Mouse (Mus musculus): ENCODE data around the gene Osbpl9. TPM values are rescaled to one million over a fixed set of nuclear protein-coding genes. Genes with fewer than 3 reads are reported as not detected.

The Osbpl9 gene
- polyA plus RNA-seq, 1 experiment from 2014 or later = 66.7 TPM

- H3K27ac ChIP-seq = no peak overlapping the region
- H3K27me3 ChIP-seq (ENCODE audit: insufficient read depth, poor library complexity, severe bottlenecking) = no peaks in the 10 kb centered on the region
- 0 out of 2 replicates have a peak, but pooled peaks cover under 1% of the 10 kb centered on the region for H3K36me3 ChIP-seq
- no peak for DNase-seq (ENCODE audit: low spot score)
- H3K4me1 ChIP-seq (replicated peaks) = no peaks in the 10 kb centered on the region
- no peak overlapping the region for H3K4me3 ChIP-seq
- H3K9me3 ChIP-seq = no peaks in the 10 kb centered on the region
Measured at GRCm38 (mm10) chr4:109106594-109106993, 95.5 kb downstream of the Osbpl9 start.

GRCm38 (mm10) chr4:109106034-109106433, 96.0 kb downstream of the Osbpl9 start:
- Histone ChIP-seq H3K27ac (no peak overlapping the region), H3K9me3 (no peaks in the 10 kb centered on the region), H3K4me3 (no peak overlapping the region), H3K4me1 (replicated peaks) (no peaks in the 10 kb centered on the region), H3K27me3 (ENCODE audit: insufficient read depth, poor library complexity, severe bottlenecking) (no peaks in the 10 kb centered on the region), H3K36me3 (peaks cover 6% of the 10 kb centered on the region; the same call in 1 of the 2 replicates)
- no peak for DNase-seq (ENCODE audit: low spot score)
- WGBS = 84% methylated on average over 3 of the region's 3 CpGs

DNA sequence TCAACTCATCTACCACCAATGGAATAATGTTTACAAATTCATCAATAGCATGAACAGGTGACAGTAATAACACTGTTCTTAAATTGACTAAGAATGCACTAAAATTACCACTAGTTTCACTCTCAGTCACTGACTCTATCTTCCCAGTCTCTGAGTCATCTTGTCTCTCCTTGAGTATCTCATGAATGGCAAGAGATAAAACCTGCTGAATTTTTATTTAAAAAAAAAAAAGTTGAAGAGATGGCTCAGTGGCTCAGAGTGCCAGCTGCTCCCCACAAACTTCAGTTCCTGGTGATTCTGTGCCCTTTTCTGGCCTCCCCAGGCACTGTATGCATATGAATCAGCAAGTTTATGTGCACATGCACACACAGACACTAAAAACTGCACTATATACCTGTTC, 96.8 kb downstream of the Osbpl9 start:
- DNase-seq (ENCODE audit: low spot score) = no peak
- Histone ChIP-seq H3K9me3 (no peaks in the 10 kb centered on the region), H3K36me3 (peaks cover 10% of the 10 kb centered on the region; the same call in 1 of the 2 replicates), H3K4me3 (no peak overlapping the region), H3K4me1 (replicated peaks) (no peaks in the 10 kb centered on the region), H3K27ac (no peak overlapping the region), H3K27me3 (ENCODE audit: insufficient read depth, poor library complexity, severe bottlenecking) (no peaks in the 10 kb centered on the region)

DNA sequence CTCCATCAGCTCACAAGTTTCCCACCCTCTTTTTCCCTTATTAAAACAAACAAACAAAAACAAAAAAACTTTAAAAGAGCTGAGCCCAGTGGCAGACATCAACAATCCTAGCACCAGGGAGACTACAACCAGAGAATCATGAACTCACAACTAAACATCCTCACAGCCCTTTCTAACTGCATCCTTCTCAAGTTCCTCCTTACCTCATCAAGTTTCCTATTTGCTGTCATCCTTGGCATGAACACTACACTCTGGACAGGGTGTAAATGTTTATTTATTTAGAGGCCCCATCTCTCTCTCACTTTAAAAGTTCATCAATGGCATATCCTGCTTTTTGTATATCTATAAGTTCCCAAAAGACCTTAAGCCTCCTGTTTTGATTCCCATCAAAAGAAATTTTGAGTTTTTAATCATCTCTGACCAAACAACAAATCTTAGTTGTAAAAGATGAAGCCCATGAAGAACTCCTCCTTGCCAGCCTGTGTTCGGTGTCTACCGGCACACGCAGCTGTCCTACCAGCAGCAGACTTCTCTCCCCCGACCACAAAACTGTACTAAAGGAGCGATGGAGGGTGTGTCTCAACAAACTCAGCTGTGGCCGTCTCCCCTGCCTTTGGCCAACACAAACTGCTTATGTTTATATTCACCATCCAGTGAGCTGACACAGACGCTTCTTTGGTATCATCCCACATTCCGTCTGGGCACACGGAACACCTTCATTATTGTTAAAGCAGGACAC, 98.8 kb downstream of the Osbpl9 start:
- DNase-seq (ENCODE audit: low spot score) = no peak
- no peak overlapping the region for H3K27ac ChIP-seq
- H3K9me3 ChIP-seq = no peaks in the 10 kb centered on the region
- no peaks in the 10 kb centered on the region for H3K4me1 ChIP-seq (replicated peaks)
- H3K4me3 ChIP-seq = no peak overlapping the region
- no peaks in the 10 kb centered on the region for H3K27me3 ChIP-seq (ENCODE audit: insufficient read depth, poor library complexity, severe bottlenecking)
- 78% methylated on average over 9 of the region's 9 CpGs for WGBS
- peaks cover 10% of the 10 kb centered on the region; the same call in 1 of the 2 replicates for H3K36me3 ChIP-seq

DNA sequence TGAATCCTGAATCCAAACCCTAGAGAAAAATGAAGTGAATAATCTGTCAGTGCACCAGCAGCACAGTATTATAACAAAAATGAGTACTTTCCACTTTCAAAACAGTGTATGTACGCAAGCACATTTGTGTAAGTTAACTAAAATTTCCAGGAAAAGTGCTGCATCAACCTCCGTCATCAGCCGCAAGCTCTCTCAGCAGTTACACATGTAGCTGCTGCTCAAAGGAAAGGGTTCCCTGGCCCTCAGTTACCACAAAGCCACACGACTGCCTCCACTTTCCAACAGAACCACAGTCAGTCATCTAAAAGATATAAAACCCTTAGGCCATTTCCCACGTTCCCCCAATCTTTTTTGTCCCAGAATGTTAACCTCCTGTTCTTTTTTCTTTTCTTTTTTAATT, 99.5 kb downstream of the Osbpl9 start:
- WGBS = 86% methylated on average over 5 of the region's 5 CpGs
- H3K36me3 ChIP-seq = peaks cover 10% of the 10 kb centered on the region; the same call in 1 of the 2 replicates
- H3K27ac ChIP-seq = no peak overlapping the region
- DNase-seq (ENCODE audit: low spot score) = no peak
- no peaks in the 10 kb centered on the region for H3K4me1 ChIP-seq (replicated peaks)
- H3K4me3 ChIP-seq = no peak overlapping the region
- H3K9me3 ChIP-seq = no peaks in the 10 kb centered on the region
- no peaks in the 10 kb centered on the region for H3K27me3 ChIP-seq (ENCODE audit: insufficient read depth, poor library complexity, severe bottlenecking)

DNA sequence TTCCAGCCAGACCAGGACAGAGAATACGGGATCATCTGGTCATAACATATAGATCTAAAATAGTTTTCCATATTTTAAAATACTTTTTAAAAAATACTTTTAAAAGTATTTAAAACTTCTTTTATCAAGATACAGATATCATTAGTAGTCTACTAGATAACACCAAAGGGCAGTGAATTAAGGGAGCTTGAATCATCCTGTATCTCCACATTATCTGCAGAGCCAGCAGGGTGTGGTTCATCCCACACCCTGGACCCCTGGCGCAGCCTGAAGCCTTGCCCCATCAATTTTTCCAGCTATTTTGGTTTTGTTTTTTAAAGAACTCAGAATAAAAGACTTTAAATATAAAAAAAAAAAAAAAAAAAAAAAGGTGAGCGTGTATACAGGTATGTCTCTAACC, 103.2 kb downstream of the Osbpl9 start:
- no peak overlapping the region for H3K27ac ChIP-seq
- no peak for DNase-seq (ENCODE audit: low spot score)
- WGBS = 91% methylated on average over 3 of the region's 3 CpGs

DNA sequence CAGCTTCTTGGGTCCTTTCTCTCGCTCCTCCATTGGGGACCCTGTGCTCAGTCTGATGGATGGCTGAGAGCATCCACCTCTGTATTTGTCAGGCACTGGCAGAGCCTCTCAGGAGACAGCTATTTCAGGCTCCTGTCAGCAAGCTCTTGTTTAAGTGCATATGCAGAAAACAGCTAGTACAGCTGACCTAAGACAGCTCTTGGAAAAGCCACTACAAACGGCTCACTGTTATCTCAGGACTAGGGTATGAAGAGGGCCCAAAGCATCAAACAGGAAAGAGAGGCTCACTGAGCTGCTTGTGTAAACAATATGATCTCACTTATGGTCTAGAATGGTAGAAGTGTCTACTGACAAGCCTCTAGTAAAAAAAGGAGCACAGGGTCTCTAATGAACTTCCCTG, 107.8 kb downstream of the Osbpl9 start:
- Histone ChIP-seq H3K27ac (no peak overlapping the region), H3K27me3 (ENCODE audit: insufficient read depth, poor library complexity, severe bottlenecking) (no peaks in the 10 kb centered on the region), H3K4me3 (no peak overlapping the region), H3K36me3 (peaks cover 7% of the 10 kb centered on the region; the same call in 1 of the 2 replicates), H3K9me3 (no peaks in the 10 kb centered on the region), H3K4me1 (replicated peaks) (no peaks in the 10 kb centered on the region)
- 65% methylated on average over 2 of the region's 2 CpGs for WGBS
- DNase-seq (ENCODE audit: low spot score) = no peak

More for the DNA sequence above, 103.2 kb downstream of the Osbpl9 start:
- Histone ChIP-seq H3K9me3 (no peaks in the 10 kb centered on the region), H3K36me3 (peaks cover 10% of the 10 kb centered on the region; the same call in 1 of the 2 replicates), H3K4me3 (no peak overlapping the region), H3K4me1 (replicated peaks) (no peaks in the 10 kb centered on the region), H3K27me3 (ENCODE audit: insufficient read depth, poor library complexity, severe bottlenecking) (no peaks in the 10 kb centered on the region)

- 96% methylated on average over 5 of the region's 5 CpGs for WGBS
Measured at GRCm38 (mm10) chr4:109092344-109092743, 109.7 kb downstream of the Osbpl9 start.

GRCm38 (mm10) chr4:109091241-109091777, 110.8 kb downstream of the Osbpl9 start:
- no peak for DNase-seq (ENCODE audit: low spot score)
- H3K4me1 ChIP-seq (replicated peaks) = no peaks in the 10 kb centered on the region
- H3K27me3 ChIP-seq (ENCODE audit: insufficient read depth, poor library complexity, severe bottlenecking) = no peaks in the 10 kb centered on the region
- H3K4me3 ChIP-seq = no peak overlapping the region
- WGBS = 92% methylated on average over 8 of the region's 8 CpGs
- H3K36me3 ChIP-seq = peaks cover 7% of the 10 kb centered on the region; the same call in 1 of the 2 replicates
- no peak overlapping the region for H3K27ac ChIP-seq
- H3K9me3 ChIP-seq = no peaks in the 10 kb centered on the region

More at GRCm38 (mm10) chr4:109092344-109092743, 109.7 kb downstream of the Osbpl9 start:
- H3K27me3 ChIP-seq (ENCODE audit: insufficient read depth, poor library complexity, severe bottlenecking) = no peaks in the 10 kb centered on the region
- peaks cover 7% of the 10 kb centered on the region; the same call in 1 of the 2 replicates for H3K36me3 ChIP-seq
- no peaks in the 10 kb centered on the region for H3K9me3 ChIP-seq
- H3K27ac ChIP-seq = no peak overlapping the region
- DNase-seq (ENCODE audit: low spot score) = no peak
- H3K4me1 ChIP-seq (replicated peaks) = no peaks in the 10 kb centered on the region
- no peak overlapping the region for H3K4me3 ChIP-seq

DNA sequence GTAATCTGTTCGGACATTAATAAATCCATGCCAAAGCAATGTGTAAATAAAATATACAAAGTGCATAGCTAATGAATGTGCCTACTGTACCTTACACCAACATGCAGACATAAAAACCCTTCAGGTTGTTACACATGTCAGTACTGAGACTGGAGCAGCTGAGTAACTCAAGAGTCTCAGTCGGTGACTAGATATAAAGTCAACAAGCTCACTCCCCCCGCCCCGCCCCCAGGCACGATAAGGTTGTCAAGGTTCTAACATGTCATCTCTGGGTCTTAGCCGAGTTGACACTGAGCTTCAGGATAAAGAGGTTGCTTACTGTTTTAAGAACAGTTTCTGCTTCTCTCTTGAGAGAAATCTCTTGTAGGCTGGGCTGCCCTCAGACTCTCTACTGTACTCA, 112.1 kb downstream of the Osbpl9 start:
- WGBS = 87% methylated on average over 6 of the region's 6 CpGs
- Histone ChIP-seq H3K36me3 (peaks cover 11% of the 10 kb centered on the region; the same call in 1 of the 2 replicates), H3K4me1 (replicated peaks) (no peaks in the 10 kb centered on the region), H3K27ac (no peak overlapping the region), H3K4me3 (no peak overlapping the region), H3K27me3 (ENCODE audit: insufficient read depth, poor library complexity, severe bottlenecking) (no peaks in the 10 kb centered on the region), H3K9me3 (no peaks in the 10 kb centered on the region)
- DNase-seq (ENCODE audit: low spot score) = no peak

- WGBS = 91% methylated on average over 5 of the region's 5 CpGs
- H3K27ac ChIP-seq = no peak overlapping the region
Measured at GRCm38 (mm10) chr4:109089171-109089570, 112.9 kb downstream of the Osbpl9 start.

GRCm38 (mm10) chr4:109080118-109080517, 122.0 kb downstream of the Osbpl9 start:
- 74% methylated on average over 5 of the region's 5 CpGs for WGBS
- DNase-seq (ENCODE audit: low spot score) = no peak
- Histone ChIP-seq H3K4me3 (no peak overlapping the region), H3K9me3 (no peaks in the 10 kb centered on the region), H3K36me3 (peaks cover 57% of the 10 kb centered on the region), H3K27ac (no peak overlapping the region), H3K4me1 (replicated peaks) (no peaks in the 10 kb centered on the region), H3K27me3 (ENCODE audit: insufficient read depth, poor library complexity, severe bottlenecking) (no peaks in the 10 kb centered on the region)

More at GRCm38 (mm10) chr4:109089171-109089570, 112.9 kb downstream of the Osbpl9 start:
- H3K4me1 ChIP-seq (replicated peaks) = no peaks in the 10 kb centered on the region
- no peaks in the 10 kb centered on the region for H3K9me3 ChIP-seq
- peaks cover 11% of the 10 kb centered on the region; the same call in 1 of the 2 replicates for H3K36me3 ChIP-seq
- no peak for DNase-seq (ENCODE audit: low spot score)
- H3K4me3 ChIP-seq = no peak overlapping the region
- no peaks in the 10 kb centered on the region for H3K27me3 ChIP-seq (ENCODE audit: insufficient read depth, poor library complexity, severe bottlenecking)

- Histone ChIP-seq H3K4me3 (no peak overlapping the region), H3K4me1 (replicated peaks) (no peaks in the 10 kb centered on the region), H3K27me3 (ENCODE audit: insufficient read depth, poor library complexity, severe bottlenecking) (no peaks in the 10 kb centered on the region), H3K27ac (no peak overlapping the region; the same call in 1 of the 2 replicates), H3K9me3 (no peaks in the 10 kb centered on the region), H3K36me3 (peaks cover 57% of the 10 kb centered on the region)
- whole genome bisulfite sequencing = 85% methylated on average over 3 of the region's 3 CpGs
- DNase-seq (ENCODE audit: low spot score) = no peak
Measured at GRCm38 (mm10) chr4:109079676-109080075, 122.4 kb downstream of the Osbpl9 start.

Measured in hindbrain, embryonic 10.5 days (tissue).